Mouse (Mus musculus) testis, adult 2 months (tissue): ENCODE results near the gene Srpr.

Source experiments
- CTCF ChIP-seq: fragments of 200-500 bp; IDR thresholded peaks from 2 replicates; pipeline ENCODE4 v1.5.1; 2012; ENCODE audit warnings: low read depth, mild to moderate bottlenecking, inconsistent platforms, low read length, moderate library complexity; ENCODE audit not compliant: control insufficient read depth, insufficient read depth, insufficient replicate concordance
- POLR2A ChIP-seq: fragments of 200-500 bp; IDR thresholded peaks from 2 replicates; pipeline ENCODE4 v1.6.1; 2012; ENCODE audit warnings: low read depth, mild to moderate bottlenecking, inconsistent platforms, low read length, moderate library complexity; ENCODE audit not compliant: control insufficient read depth

DNA sequence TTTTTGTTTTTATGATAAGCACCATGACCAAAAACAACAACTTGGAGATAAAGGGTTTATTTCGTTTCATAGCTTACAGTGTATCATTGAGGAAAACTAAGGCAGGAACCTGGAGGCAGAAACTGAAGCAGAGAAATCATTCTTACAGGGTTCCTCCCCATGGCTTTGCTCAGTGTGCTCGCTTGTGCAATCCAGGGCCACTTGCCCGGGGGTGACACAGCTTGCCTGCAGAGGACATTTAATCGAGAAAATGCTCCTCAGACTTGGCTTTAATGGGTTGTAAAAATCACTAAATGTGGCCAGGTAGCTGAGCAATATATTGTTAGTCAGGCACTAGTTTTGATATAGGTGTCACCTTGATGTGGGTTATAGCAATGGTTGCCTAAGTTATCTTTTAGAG lies 78.5 kb downstream of the Srpr start:
- no peak for TF ChIP-seq POLR2A
- TF ChIP-seq CTCF: no peak
